Mouse (Mus musculus) stomach, postnatal 0 days (tissue): ENCODE measurements around the gene Pigv. TPM values are rescaled to one million over a fixed set of nuclear protein-coding genes. Genes with fewer than 3 reads are reported as not detected.

Experiments
- ATAC-seq: fragments of 200-750 bp; cut with Nextera tagmentation; 2 replicates; pipeline ENCODE4 v1.8.0; 2017; ENCODE audit not compliant: low FRiP score, low TSS enrichment
- DNase-seq: peaks from one replicate; pipeline ENCODE4 v3.0.0-alpha.2; 2016; ENCODE audit warnings: low spot score
- H3K27ac ChIP-seq: fragments of 300-500 bp; sonication (generic); replicated peaks from 2 replicates; pipeline ENCODE4 v1.5.1; 2014; ENCODE audit warnings: mild to moderate bottlenecking, control low read depth
- H3K27me3 ChIP-seq: fragments of 300-500 bp; sonication (generic); 2 replicates; pipeline ENCODE4 v1.6.1; 2014; ENCODE audit warnings: low read length; ENCODE audit not compliant: control insufficient read depth, insufficient read depth
- H3K36me3 ChIP-seq: fragments of 300-500 bp; sonication (generic); 2 replicates; pipeline ENCODE4 v1.6.1; 2014; ENCODE audit warnings: low read length, mixed read lengths; ENCODE audit not compliant: control insufficient read depth, insufficient read depth
- H3K4me1 ChIP-seq: fragments of 300-500 bp; sonication (generic); replicated peaks from 2 replicates; pipeline ENCODE4 v1.6.1; 2014; ENCODE audit warnings: antibody characterized with exemption; ENCODE audit not compliant: control insufficient read depth, insufficient read depth
- H3K4me2 ChIP-seq: fragments of 300-500 bp; sonication (generic); replicated peaks from 2 replicates; pipeline ENCODE4 v1.6.1; 2014; ENCODE audit warnings: low read depth, mild to moderate bottlenecking, control low read depth, moderate library complexity
- H3K4me3 ChIP-seq: fragments of 300-500 bp; sonication (generic); 2 replicates; pipeline ENCODE4 v1.5.1; 2014; ENCODE audit warnings: low read depth, low read length, control low read depth
- H3K9ac ChIP-seq: fragments of 300-500 bp; sonication (generic); 2 replicates; pipeline ENCODE4 v1.6.1; 2014; ENCODE audit warnings: mild to moderate bottlenecking, low read length, control low read depth, mixed read lengths
- H3K9me3 ChIP-seq: fragments of 300-500 bp; sonication (generic); 2 replicates; pipeline ENCODE4 v1.6.1; 2016; ENCODE audit warnings: low read length; ENCODE audit not compliant: control insufficient read depth
- CTCF ChIP-seq: IDR thresholded peaks from 2 replicates; pipeline ENCODE4 v1.5.1; 2016; ENCODE audit warnings: antibody characterized with exemption, low read depth, mild to moderate bottlenecking, moderate library complexity
- EP300 ChIP-seq: optimal IDR thresholded peaks from 2 replicates; pipeline ENCODE3; 2016; ENCODE audit warnings: antibody characterized with exemption
- WGBS: fragments of 180-500 bp; shearing (Covaris S2); extraction: QIAGEN DNeasy Blood & Tissue Kit; methylation state at CpG from one replicate; pipeline ENCODE4 v1.1.7; 2014; 5-methylcytosine and 5-hydroxymethylcytosine counted together
- polyA plus RNA-seq: library from polyadenylated mRNA; unstranded; fragments of >200 nt; fragmentation: Nextera tagmentation; extraction: Ambion mirVana; gene quantifications from 2 replicates; pipeline ENCODE4 v1.2.1, GENCODE M21; 2015

Gene Pigv
- polyA plus RNA-seq, 1 experiment from 2014 or later: 11.5 TPM

- peak overlapping the region; percentile 56; the same call in 1 of the 2 replicates for H3K27ac ChIP-seq
- DNase-seq (peak; percentile 62), ATAC-seq (peak; percentile 91)
- H3K4me2 ChIP-seq: no peak overlapping the region
- no peaks in the 10 kb centered on the region for H3K9me3 ChIP-seq
- no peak overlapping the region for H3K9ac ChIP-seq
- H3K4me1 ChIP-seq: 0 out of 2 replicates have a peak, but pooled peaks cover 7% of the 10 kb centered on the region
- WGBS: 14% methylated on average over 7 of the region's 7 CpGs
- no peak overlapping the region for H3K4me3 ChIP-seq
- peaks cover 66% of the 10 kb centered on the region for H3K36me3 ChIP-seq
- no peaks in the 10 kb centered on the region for H3K27me3 ChIP-seq
- TF ChIP-seq CTCF: no peak
- TF ChIP-seq EP300: no peak
Measured at GRCm38 (mm10) chr4:133688417-133689067, 16.1 kb upstream of the Pigv start.

DNA sequence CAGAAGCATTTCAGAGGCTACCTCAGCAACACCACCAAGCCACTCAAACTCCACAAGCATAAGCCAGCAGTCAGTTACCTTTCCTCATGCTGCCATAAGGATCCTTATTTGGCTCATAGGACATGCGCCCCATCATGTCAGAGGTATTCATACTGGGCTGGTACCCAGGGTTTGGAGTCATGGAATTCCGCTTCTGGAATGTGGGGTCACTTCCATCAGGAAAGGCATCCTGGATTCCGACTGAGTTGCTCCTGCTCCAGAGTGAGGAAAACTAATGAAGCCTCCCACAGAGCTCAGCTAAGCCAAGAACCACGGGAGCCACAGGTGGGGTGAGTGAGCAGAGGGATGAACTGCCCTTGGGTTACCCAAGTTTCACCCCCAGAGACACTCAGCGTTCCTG, 14.7 kb upstream of the Pigv start:
- ATAC-seq (no peak), DNase-seq (no peak)
- TF ChIP-seq CTCF (no peak), EP300 (no peak)
- Histone ChIP-seq H3K9ac (no peak overlapping the region), H3K9me3 (no peaks in the 10 kb centered on the region), H3K4me2 (no peak overlapping the region), H3K4me3 (no peak overlapping the region), H3K27ac (peak overlapping the region; percentile 18; the same call in 1 of the 2 replicates), H3K27me3 (no peaks in the 10 kb centered on the region), H3K36me3 (peaks cover 59% of the 10 kb centered on the region), H3K4me1 (0 out of 2 replicates have a peak, but pooled peaks cover 7% of the 10 kb centered on the region)
- WGBS: 79% methylated on average over 5 of the region's 5 CpGs

DNA sequence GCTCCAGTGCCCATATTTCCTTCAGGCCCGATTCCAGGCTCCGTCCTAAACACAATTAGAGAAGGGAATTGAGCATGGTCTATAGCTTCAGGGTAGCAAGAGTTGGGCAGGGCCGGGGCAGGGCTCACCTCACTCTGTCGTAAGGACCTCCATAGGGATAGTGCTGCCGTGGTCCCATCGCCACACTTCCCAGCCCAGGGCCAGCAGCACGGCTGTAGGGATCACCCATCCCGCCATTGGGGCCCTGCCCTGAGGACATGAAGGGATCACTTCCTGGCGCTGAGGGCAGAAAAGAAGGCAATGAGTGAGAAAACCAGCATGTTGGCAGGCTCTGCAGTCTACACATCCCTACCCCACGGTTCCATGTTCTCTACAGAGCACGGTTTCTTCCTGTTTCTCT, 14.1 kb upstream of the Pigv start:
- Histone ChIP-seq H3K9me3 (no peaks in the 10 kb centered on the region), H3K9ac (no peak overlapping the region), H3K27ac (no peak overlapping the region), H3K4me1 (0 out of 2 replicates have a peak, but pooled peaks cover 7% of the 10 kb centered on the region), H3K4me3 (no peak overlapping the region), H3K4me2 (no peak overlapping the region), H3K27me3 (no peaks in the 10 kb centered on the region), H3K36me3 (peaks cover 56% of the 10 kb centered on the region)
- WGBS: 82% methylated on average over 11 of the region's 11 CpGs
- no peak for ATAC-seq
- DNase-seq: no peak
- no peak for TF ChIP-seq EP300
- no peak for TF ChIP-seq CTCF

- Histone ChIP-seq H3K36me3 (peaks cover 27% of the 10 kb centered on the region), H3K4me2 (no peak overlapping the region), H3K9me3 (no peaks in the 10 kb centered on the region), H3K4me1 (peaks cover 8% of the 10 kb centered on the region; the same call in 1 of the 2 replicates), H3K4me3 (no peak overlapping the region), H3K9ac (no peak overlapping the region), H3K27me3 (no peaks in the 10 kb centered on the region), H3K27ac (no peak overlapping the region)
- no peak for ATAC-seq
- no peak for DNase-seq
- TF ChIP-seq EP300 (no peak), CTCF (no peak)
- WGBS: 84% methylated on average over 14 of the region's 14 CpGs
Measured at GRCm38 (mm10) chr4:133680206-133680786, 7.8 kb upstream of the Pigv start.

DNA sequence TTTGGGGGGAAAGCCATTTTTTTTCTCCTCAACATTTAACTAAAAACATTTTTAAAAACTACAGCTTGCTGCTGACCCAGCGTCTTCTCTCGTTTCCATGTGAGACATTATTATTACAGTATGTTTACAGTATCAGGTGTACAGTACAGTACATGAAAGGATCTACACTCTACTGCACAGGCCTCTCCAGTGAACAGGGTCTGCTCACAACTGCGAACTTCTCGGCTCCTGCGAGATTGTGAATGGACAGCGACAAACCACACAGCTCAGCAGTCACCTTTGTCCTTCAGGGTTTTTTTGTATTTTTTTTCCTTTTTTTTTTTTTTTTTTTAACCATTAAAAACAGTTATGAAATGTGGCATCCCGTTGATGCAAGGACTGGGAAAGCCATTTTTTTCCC, 7.2 kb upstream of the Pigv start:
- Histone ChIP-seq H3K4me2 (no peak overlapping the region), H3K36me3 (peaks cover 24% of the 10 kb centered on the region), H3K4me3 (no peak overlapping the region), H3K27ac (no peak overlapping the region), H3K4me1 (peaks cover 8% of the 10 kb centered on the region; the same call in 1 of the 2 replicates), H3K9me3 (no peaks in the 10 kb centered on the region), H3K27me3 (no peaks in the 10 kb centered on the region), H3K9ac (no peak overlapping the region)
- TF ChIP-seq CTCF (no peak), EP300 (no peak)
- DNase-seq (no peak), ATAC-seq (no peak)
- 70% methylated on average over 7 of the region's 7 CpGs for WGBS

DNA sequence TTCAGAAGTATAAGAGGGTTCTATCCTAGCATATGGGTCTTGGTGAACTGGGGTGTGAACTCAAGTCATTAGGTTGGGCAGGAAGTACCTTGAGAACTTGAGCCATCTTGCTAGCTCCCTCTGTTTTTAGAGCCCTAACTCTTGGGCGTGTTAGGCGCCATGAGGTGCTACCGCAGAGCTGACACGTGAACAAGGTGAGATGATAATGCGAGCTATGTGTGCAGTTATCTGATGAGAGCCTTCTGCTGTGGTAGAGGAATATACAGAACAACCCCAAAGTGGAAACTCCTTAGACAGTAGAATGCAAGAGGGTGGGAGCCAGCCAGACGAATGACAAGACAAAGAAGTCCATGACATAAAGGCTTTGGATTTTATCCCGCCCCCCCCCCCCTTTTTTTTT, 4.8 kb upstream of the Pigv start:
- Histone ChIP-seq H3K9me3 (no peaks in the 10 kb centered on the region), H3K9ac (no peak overlapping the region), H3K27me3 (no peaks in the 10 kb centered on the region), H3K27ac (no peak overlapping the region), H3K4me2 (no peak overlapping the region), H3K4me3 (no peak overlapping the region), H3K4me1 (peaks cover 8% of the 10 kb centered on the region; the same call in 1 of the 2 replicates), H3K36me3 (peaks cover 13% of the 10 kb centered on the region)
- no peak for DNase-seq
- TF ChIP-seq EP300: no peak
- no peak for TF ChIP-seq CTCF
- WGBS: 64% methylated on average over 7 of the region's 7 CpGs
- ATAC-seq: no peak
